11 mouse cellular contexts compared by ENCODE assay signal in the genomic region with DNA sequence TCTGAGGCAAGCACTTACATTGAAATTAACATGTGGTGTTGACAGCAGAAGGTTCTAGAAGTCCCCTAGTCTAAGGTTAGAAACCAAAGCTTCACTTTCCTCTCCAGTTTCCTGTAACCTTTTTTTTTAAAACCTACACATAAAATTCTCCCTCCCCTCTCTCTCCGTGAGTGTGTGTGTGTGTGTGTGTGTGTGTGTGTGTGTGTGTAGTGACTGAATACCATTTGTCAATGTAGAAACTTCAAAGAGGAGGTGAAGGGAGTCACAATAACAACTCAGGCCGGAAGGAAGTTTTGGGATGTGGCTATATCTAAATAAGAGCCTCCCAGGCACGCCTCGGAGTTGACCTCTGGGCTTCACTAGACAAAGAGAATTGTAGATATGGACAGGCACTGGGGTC.
DNase-seq lines count a peak whose midpoint lies in the region; ATAC-seq and TF ChIP-seq lines count a peak whose summit lies in the region.
"Had no signal": no experiment of that assay in that cellular context is flagged by ENCODE, and none has a peak within 500 bp of the region (broad histone marks: within the 10 kb centered on the region; RNA-seq: fewer than 3 reads in every experiment).

No protein-coding gene starts in this region.

- no peak for TF ChIP-seq EP300 in heart, adult 2 months (IDR thresholded peaks at IDR 0.05; ENCODE audit: insufficient read depth, low read depth, low read length)

- no peaks in the 10 kb centered on the region for H3K79me2 ChIP-seq in heart, adult 2 months (replicated peaks; ENCODE audit: control insufficient read depth, insufficient read depth, low read length)

- 44% methylated on average over 4 of the region's 4 CpGs for WGBS in heart, adult 2 months
- WGBS in kidney, embryonic 15.5 days, result 10% methylated on average over 4 of the region's 4 CpGs
- WGBS in midbrain, postnatal 0 days, result 81% methylated on average over 4 of the region's 4 CpGs

- peaks cover 4% of the 10 kb centered on the region for H3K4me1 ChIP-seq in heart, adult 2 months (ENCODE audit: control insufficient read depth, insufficient read depth, low read length)
- peaks cover 16% of the 10 kb centered on the region; the same call in 1 of the 2 replicates for H3K4me1 ChIP-seq in kidney, embryonic 15.5 days
- H3K4me1 ChIP-seq in midbrain, postnatal 0 days (ENCODE audit: insufficient read depth, low read length), result 0 out of 2 replicates have a peak, but pooled peaks cover 4% of the 10 kb centered on the region
- H3K4me1 ChIP-seq: hindbrain, embryonic 12.5 days had no signal

- no peaks in the 10 kb centered on the region for H3K27me3 ChIP-seq in heart, adult 2 months (ENCODE audit: control insufficient read depth, insufficient read depth, low read length)
- no peaks in the 10 kb centered on the region for H3K27me3 ChIP-seq in kidney, embryonic 15.5 days
- no peaks in the 10 kb centered on the region for H3K27me3 ChIP-seq in midbrain, postnatal 0 days (ENCODE audit: insufficient read depth, low read length)
- H3K27me3 ChIP-seq: hindbrain, embryonic 12.5 days; Patski had no signal

- intact Hi-C loops in heart, adult 2 months (cut with DNase I), result no loop called here
- intact Hi-C loops in left cerebral cortex, postnatal 4 days (cut with DNase I), result no loop called here

- no peaks in the 10 kb centered on the region for H3K9me3 ChIP-seq in kidney, embryonic 15.5 days (replicated peaks)
- no peaks in the 10 kb centered on the region for H3K9me3 ChIP-seq in midbrain, postnatal 0 days (ENCODE audit: low read length)
- H3K9me3 ChIP-seq: hindbrain, embryonic 12.5 days had no signal

- H3K36me3 ChIP-seq in heart, adult 2 months (ENCODE audit: control insufficient read depth, insufficient read depth, low read length), result peaks cover 7% of the 10 kb centered on the region
- H3K36me3 ChIP-seq in kidney, embryonic 15.5 days, result peaks cover 41% of the 10 kb centered on the region
- no peaks in the 10 kb centered on the region for H3K36me3 ChIP-seq in midbrain, postnatal 0 days (ENCODE audit: insufficient read depth, low read length)

- 0 out of 2 replicates have a peak, but pooled peaks have one; percentile 44 for ATAC-seq in kidney, embryonic 15.5 days (replicated peaks; ENCODE audit: low FRiP score)
- no peak for ATAC-seq in midbrain, postnatal 0 days (ENCODE audit: low FRiP score)
- no peak for ATAC-seq in megakaryocyte, adult 5-6 weeks (ENCODE audit: poor library complexity, severe bottlenecking)
- ATAC-seq: Patski had no signal

- no peak for TF ChIP-seq CTCF in heart, adult 2 months (IDR thresholded peaks at IDR 0.05)
- no peak for TF ChIP-seq CTCF in midbrain, postnatal 0 days (IDR thresholded peaks at IDR 0.05)

- no peak overlapping the region for H3K4me2 ChIP-seq in kidney, embryonic 15.5 days
- no peak overlapping the region for H3K4me2 ChIP-seq in midbrain, postnatal 0 days (ENCODE audit: low read depth, low read length, poor library complexity, severe bottlenecking)
- H3K4me2 ChIP-seq: hindbrain, embryonic 12.5 days had no signal

- DNase-seq in thymus, postnatal 14 days, result peak; percentile 37
- no peak for DNase-seq in thymus, adult 18-20 months
- DNase-seq in heart, adult 2 months, result peak in 1 of 2 experiments; percentile 53
- peak; percentile 59 to 73 for DNase-seq in natural killer cell, adult 2 months (ENCODE audit: low spot score in 2 of 2)
- no peak for DNase-seq in left cerebral cortex, postnatal 4 days
- DNase-seq in midbrain, postnatal 0 days (ENCODE audit: low spot score), result no peak
- DNase-seq: cerebellum, adult 11-12 months had no signal

- TF ChIP-seq POLR2A in heart, adult 2 months (IDR thresholded peaks at IDR 0.05; ENCODE audit: insufficient read depth, low read depth, low read length), result no peak

- H3K9ac ChIP-seq in heart, adult 2 months (ENCODE audit: low read depth, low read length), result no peak overlapping the region
- H3K9ac ChIP-seq in kidney, embryonic 15.5 days, result no peak overlapping the region
- no peak overlapping the region for H3K9ac ChIP-seq in midbrain, postnatal 0 days (replicated peaks; ENCODE audit: low read length, poor library complexity, severe bottlenecking)
- H3K9ac ChIP-seq: hindbrain, embryonic 12.5 days had no signal

- H3K4me3 ChIP-seq in heart, adult 2 months, result no peak overlapping the region
- H3K4me3 ChIP-seq in kidney, embryonic 15.5 days (replicated peaks), result no peak overlapping the region
- H3K4me3 ChIP-seq in midbrain, postnatal 0 days (ENCODE audit: low read depth, low read length), result no peak overlapping the region
- H3K4me3 ChIP-seq: hindbrain, embryonic 12.5 days had no signal

- peak overlapping the region; percentile 53 for H3K27ac ChIP-seq in heart, adult 2 months
- peak overlapping the region; percentile 54; the same call in 1 of the 2 replicates for H3K27ac ChIP-seq in kidney, embryonic 15.5 days
- H3K27ac ChIP-seq in midbrain, postnatal 0 days (ENCODE audit: low read depth, low read length), result no peak overlapping the region
- H3K27ac ChIP-seq: hindbrain, embryonic 12.5 days had no signal

Comparison
In these comparisons a context has a peak if more than half of its experiments do, and no peak if none do; other contexts are left out.
1. DNase-seq: peak in thymus, postnatal 14 days (single experiment) and natural killer cell, adult 2 months (2 of 2); none in thymus, adult 18-20 months (0 of 2), left cerebral cortex, postnatal 4 days (single experiment) and midbrain, postnatal 0 days (single experiment).